Mouse (Mus musculus) A20 (cell line): Measurements from ENCODE around the gene Cck.

ENCODE experiments used
- DNase-seq: peaks from one replicate; pipeline ENCODE4 v3.0.0-alpha.2; 2011; ENCODE audit warnings: low read depth, low spot score

Gene Cck

GRCm38 (mm10) chr9:121495529-121495928, at the start of gene Cck:
Cck (minus strand) TSS chr9:121495694.
- DNase-seq, result no peak

DNA sequence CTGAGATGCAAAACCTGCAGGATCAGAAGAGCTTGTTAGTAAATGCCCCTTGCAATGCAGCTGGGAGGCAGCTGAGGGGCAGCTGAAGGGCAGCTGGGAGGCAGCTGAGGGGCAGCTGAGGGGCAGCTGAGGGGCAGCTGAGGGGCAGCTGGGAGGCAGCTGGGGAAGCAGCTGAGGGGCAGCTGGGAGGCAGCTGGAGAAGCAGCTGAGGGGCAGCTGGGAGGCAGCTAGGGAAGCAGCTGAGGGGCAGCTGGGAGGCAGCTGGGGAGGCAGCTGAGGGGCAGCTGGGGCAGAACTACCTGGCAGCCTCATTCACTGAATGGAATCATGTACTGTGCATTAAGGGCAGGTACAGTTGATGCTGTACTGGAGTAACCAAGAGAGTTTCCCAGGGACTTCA, 46.0 kb upstream of the Cck start:
- DNase-seq, result no peak

- DNase-seq, result no peak
These were observed 37.1 kb upstream of the Cck start for GRCm38 (mm10) chr9:121532626-121533025.

GRCm38 (mm10) chr9:121528605-121529357, 33.3 kb upstream of the Cck start:
- no peak for DNase-seq

GRCm38 (mm10) chr9:121526171-121526570, 30.7 kb upstream of the Cck start:
- no peak for DNase-seq

- no peak for DNase-seq
These were observed 24.6 kb upstream of the Cck start for GRCm38 (mm10) chr9:121520047-121520446.

DNA sequence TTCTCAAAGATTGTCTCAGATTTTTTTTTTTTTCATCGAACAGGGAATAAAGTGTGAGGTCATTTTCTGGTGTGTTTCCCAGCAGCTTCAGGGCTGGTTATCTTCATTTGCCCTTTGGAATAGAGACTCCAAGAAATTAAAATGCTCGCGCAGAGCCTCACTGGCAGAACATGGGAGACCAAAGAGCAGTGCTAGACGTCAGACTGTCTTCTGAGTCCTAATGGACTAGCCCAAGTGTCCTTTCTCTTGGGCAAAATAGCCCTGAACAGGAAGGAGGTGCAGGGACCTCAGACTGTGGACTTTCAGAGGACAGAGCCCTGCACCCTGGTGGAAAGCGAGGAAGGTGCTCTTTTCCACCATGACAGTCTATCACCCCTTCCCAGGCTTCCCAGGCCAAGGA, 19.0 kb upstream of the Cck start:
- no peak for DNase-seq

DNA sequence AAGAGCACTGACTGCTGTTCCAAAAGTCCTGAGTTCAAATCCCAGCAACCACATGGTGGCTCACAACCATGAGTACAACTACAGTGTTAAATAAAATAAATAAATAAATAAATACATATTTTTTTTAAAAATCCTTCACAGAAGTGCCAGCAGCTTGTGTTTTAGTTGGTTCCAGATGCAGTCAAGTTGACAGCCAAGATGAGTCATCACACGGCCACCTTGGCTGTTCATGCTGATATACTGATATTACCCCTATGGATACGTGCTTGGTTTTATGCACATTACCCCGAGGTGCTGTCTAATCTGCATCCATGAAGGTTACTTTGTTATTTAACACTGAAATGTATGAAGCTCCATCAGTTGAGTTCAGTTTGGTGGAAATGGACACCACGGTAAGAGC, 16.4 kb upstream of the Cck start:
- no peak for DNase-seq

- no peak for DNase-seq
These were observed 11.1 kb upstream of the Cck start for GRCm38 (mm10) chr9:121506478-121507180.

- DNase-seq, result no peak
These were observed 9.9 kb upstream of the Cck start for GRCm38 (mm10) chr9:121505346-121505745.

DNA sequence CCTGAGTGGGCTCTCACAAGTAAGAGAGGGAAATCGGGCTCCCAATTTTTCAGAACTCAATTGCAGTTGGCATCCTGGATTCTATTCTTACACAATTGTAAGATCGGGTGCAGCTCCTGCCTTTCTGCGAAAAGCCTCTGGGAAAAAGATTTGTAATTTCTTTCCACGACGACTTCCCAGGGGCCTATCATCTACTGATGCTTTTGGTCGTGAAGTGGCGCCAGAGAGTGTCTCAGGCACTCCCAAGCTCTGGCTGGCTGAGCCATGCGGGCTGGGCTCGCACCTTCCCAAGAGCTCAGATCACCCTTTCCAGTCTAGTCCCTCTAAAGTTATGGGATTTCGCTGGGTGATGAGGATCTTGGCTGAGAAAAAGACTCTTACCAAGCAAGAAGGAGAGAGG, 608 bp upstream of the Cck start:
- DNase-seq, result no peak

DNA sequence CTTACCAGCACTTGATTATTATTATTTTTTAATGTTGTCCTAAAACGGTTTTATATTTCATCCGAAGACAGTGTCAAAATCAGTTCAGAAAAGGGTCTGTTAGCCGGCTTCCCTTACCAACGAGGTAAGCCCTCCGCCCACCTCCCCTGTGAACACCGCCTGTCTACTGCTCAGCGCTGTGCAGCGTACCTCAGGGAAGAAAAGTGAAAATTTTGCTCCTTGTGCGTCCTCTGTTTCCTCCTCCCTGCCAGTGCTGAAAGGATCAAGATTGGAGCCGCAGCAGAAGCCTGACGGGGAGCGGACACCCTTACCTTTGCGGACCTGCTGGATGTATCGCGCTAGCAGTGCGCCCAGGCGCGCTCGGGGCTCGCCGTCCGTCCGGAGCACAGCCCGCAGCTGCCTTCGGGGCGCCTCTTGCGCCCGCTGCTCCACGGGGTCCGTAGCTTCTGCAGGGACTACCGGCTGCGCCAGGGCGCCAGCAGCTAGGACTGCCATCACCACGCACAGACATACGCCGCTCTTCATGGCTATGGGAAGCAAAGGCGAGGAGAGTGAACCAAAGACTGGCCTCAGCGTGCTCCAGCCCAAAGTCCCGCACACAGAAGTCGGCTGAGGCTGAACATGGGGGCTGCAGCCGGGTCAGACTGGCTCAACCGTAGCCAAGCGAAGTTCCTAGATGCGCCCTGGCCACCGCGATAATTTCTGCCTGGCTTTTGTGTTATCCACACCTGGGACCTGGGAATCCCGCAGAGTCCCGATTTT, 1.3 kb downstream of the Cck start:
- DNase-seq, result no peak

DNA sequence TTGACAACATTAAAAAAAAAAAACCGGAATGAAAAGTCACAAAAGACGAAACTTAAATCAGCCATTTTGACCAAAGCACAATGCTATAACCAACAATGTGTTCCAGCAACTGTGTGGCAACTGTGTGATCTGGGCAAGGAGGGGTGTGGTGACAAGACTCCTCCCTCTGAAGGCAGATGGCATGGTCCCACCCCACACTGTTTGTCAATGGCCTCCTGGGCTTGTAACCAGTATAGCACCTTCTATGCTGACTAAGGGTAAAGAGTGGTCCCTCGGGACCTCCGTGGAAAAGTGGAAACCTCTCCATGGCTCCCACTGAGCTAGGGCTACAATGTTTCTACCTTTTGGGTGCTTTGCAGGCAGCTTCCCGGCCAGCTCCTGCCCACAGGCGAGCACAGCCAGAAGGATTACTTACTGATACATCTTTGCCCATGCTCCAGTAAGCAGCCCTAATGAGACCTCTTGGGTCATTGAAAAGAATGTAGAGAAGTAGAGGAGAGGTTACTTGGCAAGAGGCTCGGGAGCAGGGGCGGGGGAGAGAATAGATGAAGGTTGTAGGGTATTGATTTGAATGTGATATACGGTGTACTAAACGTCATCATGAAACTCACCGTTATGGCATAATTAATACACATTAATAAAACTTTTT, 3.8 kb downstream of the Cck start:
- no peak for DNase-seq

DNA sequence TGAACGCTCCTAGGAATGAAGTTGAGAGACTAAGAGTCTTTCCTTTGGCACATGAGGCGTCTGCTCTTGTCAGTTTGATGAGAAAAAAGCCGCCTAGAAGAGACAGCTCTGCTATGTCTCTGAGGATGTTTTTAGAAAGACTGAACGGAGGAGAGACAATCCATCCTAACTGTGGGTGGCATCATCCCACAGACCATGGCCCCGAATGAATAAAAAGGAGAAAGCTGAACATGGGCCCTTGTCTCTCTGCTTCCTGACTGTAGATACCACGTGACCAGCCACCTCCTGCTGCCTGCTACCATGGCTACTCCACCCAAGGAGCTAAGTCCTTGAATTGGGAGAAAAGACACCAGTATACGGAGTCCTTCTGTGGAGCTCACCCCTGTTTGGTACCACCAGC, 8.3 kb downstream of the Cck start:
- DNase-seq, result no peak

- DNase-seq, result peak; percentile 77
These were observed 16.0 kb downstream of the Cck start for GRCm38 (mm10) chr9:121479453-121479852.

DNA sequence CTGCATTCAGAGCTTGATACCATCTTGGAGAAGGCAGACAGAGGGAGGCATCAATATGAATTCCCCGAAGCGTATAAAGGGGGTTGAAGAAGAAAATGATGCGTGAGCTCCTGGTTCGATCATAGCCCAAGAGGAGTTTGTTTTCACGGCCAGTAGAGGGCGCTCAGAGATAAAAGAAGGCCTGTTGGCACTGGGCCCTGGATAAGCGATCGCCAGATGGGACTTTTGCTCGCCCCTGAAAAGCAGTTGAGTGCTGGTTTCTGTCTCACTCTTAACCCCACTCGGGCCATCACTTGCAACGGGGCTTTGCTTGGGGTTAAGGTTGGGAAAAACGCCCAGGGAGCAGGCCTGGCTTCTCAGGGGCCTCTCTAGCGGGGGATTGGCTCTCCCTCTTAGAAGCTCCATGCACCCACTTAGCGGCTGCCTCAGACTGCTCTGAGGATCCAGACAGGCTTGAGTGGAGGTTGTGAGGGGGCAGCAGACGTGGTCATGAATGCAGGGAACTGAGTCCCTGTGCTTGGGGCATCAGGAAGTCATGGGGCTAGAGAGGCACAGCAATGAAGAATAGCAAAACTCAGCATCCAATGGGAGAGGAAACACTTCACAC, 18.1 kb downstream of the Cck start:
- peak; percentile 79 for DNase-seq

GRCm38 (mm10) chr9:121475488-121476452, 19.7 kb downstream of the Cck start:
- no peak for DNase-seq

DNA sequence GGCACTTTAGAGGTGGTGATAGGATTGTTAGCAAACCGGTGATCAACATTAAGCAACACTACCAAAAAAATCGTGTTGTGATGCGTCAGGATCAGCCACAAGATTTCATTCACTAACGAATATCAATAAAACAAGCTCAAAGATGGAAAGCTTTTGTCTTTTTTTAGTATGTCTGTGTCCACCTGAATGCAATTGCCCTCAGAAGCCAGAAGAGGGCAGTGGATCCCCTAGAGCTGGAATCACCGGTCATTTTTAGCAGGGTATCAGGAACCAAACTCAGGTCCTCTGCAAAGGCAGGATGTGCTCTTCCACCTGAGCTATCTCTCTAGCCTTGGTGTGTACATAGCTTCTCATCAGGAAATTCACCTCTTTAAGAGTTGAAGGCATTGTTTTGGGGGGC, 20.7 kb downstream of the Cck start:
- peak; percentile 17 for DNase-seq

GRCm38 (mm10) chr9:121469711-121470110, 25.8 kb downstream of the Cck start:
- no peak for DNase-seq

- DNase-seq, result no peak
These were observed 28.0 kb downstream of the Cck start for GRCm38 (mm10) chr9:121467460-121467859.
